Mouse (Mus musculus) liver, adult 2 months (tissue): ENCODE data around the gene Gck.

Source experiments
- CTCF ChIP-seq: fragments of 200-500 bp; IDR thresholded peaks from 2 replicates; pipeline ENCODE4 v1.5.1; 2011; ENCODE audit warnings: low read depth, low read length, control low read depth
- POLR2A ChIP-seq: fragments of 200-500 bp; IDR thresholded peaks from 2 replicates; pipeline ENCODE4 v1.6.1; 2011; ENCODE audit warnings: low read length, control low read depth; ENCODE audit not compliant: insufficient read depth; ENCODE audit errors: extremely low read depth

DNA sequence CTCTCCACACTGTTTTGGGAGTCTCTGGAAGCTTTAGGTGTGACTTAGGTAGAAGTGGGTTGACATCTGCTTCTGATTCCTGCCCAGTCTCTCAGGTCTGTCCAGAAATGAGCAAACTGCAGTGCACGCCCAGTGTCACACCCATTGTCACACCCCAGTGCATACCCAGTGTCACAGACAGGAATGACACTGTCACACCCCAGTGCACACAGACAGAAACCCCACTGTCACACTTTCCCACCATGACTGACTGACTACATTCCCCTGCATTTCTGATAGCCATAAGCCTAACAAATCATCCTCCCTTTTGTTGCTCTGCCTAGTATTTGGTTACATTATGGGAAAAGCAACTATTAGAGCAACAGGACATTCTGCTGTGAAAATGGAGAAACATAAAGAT, 19.3 kb downstream of the Gck start:
- no peak for TF ChIP-seq CTCF
- TF ChIP-seq POLR2A, result no peak
